Mouse (Mus musculus) G1E (cell line): ENCODE measurements around the gene Sorl1.

Experiments
- CTCF ChIP-seq: IDR thresholded peaks from 2 replicates; pipeline ENCODE4 v1.5.1; 2012; ENCODE audit warnings: low read depth, low read length, inconsistent platforms, mixed read lengths
- GATA1 ChIP-seq: IDR thresholded peaks from 2 replicates; pipeline ENCODE4 v1.6.1; 2012; ENCODE audit warnings: borderline replicate concordance, low read length, inconsistent platforms, mixed read lengths
- GATA2 ChIP-seq: IDR thresholded peaks from 2 replicates; pipeline ENCODE4 v1.6.1; 2012; ENCODE audit warnings: low read depth, low read length, inconsistent platforms, borderline replicate concordance

DNA sequence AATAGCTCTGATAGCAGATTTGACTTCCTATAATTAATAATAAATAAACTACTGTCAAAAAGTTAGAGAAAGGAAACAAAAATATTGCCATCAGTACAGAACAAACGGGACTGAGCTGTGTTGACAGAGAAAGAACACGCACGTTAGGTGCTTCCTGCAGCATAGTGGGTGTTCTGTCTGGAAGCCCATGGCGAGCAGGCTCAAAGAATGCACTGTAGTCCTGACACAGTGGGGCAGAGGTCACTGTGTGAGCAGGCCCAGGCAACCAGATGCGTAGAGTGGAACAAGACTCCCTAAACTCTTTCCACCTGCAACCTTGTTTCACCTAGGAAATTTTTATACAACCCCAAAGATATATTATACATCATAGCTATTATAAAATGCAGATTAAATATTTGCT, 194.1 kb downstream of the Sorl1 start:
- TF ChIP-seq GATA1 (no peak), CTCF (no peak), GATA2 (no peak)
